Mouse (Mus musculus) ES-E14 (cell line): Measurements from ENCODE around the gene Bag6.

ENCODE experiments used
- CHD2 ChIP-seq: IDR thresholded peaks from 2 replicates; pipeline ENCODE4 v1.6.1; 2014; ENCODE audit warnings: mild to moderate bottlenecking, low read depth, low read length, inconsistent platforms
- HCFC1 ChIP-seq: IDR thresholded peaks from 2 replicates; pipeline ENCODE4 v1.6.1; 2012; ENCODE audit warnings: low read length, inconsistent platforms, borderline replicate concordance; ENCODE audit not compliant: insufficient read depth
- MAFK ChIP-seq: IDR thresholded peaks from 2 replicates; pipeline ENCODE4 v1.6.1; 2014; ENCODE audit warnings: mild to moderate bottlenecking, low read depth, low read length, inconsistent platforms; ENCODE audit not compliant: insufficient read depth
- ZNF384 ChIP-seq: IDR thresholded peaks from 2 replicates; pipeline ENCODE4 v1.6.1; 2012; ENCODE audit warnings: low read depth, low read length, inconsistent platforms

DNA sequence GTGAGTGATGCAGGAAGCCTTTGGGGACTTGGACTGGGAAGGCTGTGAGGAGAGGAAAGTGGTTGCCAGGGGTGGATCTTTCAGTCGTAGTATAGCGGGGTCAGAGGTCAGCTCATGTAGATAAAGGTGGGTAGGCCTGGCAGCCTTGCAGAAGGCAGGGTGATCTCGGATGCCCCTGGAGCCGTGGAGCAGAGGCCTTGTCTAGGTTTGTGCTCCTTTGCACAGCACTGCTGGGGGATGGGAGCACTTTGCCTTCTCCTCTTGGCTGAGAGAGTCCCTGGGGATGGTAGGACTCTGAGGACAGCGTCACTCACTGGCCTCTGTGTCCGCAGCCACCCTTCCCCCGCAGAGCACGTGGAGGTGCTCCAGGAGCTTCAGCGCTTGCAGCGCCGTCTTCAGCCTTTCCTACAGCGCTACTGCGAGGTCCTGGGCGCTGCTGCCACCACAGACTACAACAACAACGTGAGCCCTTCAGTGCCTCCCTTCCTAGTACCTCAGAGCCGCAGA lies 5.6 kb downstream of the Bag6 start:
- no peak for TF ChIP-seq CHD2
- TF ChIP-seq MAFK = no peak
- no peak for TF ChIP-seq HCFC1
- no peak for TF ChIP-seq ZNF384
